Comparison of ENCODE assay signal across 22 mouse cellular contexts in genomic region chr1:34030330-34031021, GRCm38 (mm10).
"Had no signal": no experiment of that assay in that cellular context is flagged by ENCODE, and none has a peak within 500 bp of the region (broad histone marks: within the 10 kb centered on the region; RNA-seq: fewer than 3 reads in every experiment).

No protein-coding gene starts in this region.

- H3K9me3 ChIP-seq: limb, embryonic 10.5 days; limb, embryonic 13.5 days; liver, embryonic 12.5 days; liver, embryonic 15.5 days; lung, embryonic 15.5 days; megakaryocyte, embryonic 14.5 days; midbrain, embryonic 10.5 days; midbrain, embryonic 13.5 days; neural tube, embryonic 13.5 days had no signal

- H3K27ac ChIP-seq: layer of hippocampus, adult 2 months; limb, embryonic 10.5 days; limb, embryonic 13.5 days; liver, embryonic 12.5 days; liver, embryonic 15.5 days; lung, embryonic 15.5 days; midbrain, embryonic 10.5 days; midbrain, embryonic 13.5 days; neural tube, embryonic 13.5 days had no signal

- ATAC-seq: liver, embryonic 12.5 days; midbrain, embryonic 13.5 days; midbrain, embryonic 16.5 days had no signal

- H3K36me3 ChIP-seq: limb, embryonic 10.5 days; limb, embryonic 13.5 days; liver, embryonic 12.5 days; liver, embryonic 15.5 days; lung, embryonic 15.5 days; midbrain, embryonic 10.5 days; midbrain, embryonic 13.5 days; neural tube, embryonic 13.5 days had no signal

- H3K4me3 ChIP-seq: layer of hippocampus, adult 2 months; limb, embryonic 10.5 days; limb, embryonic 13.5 days; liver, embryonic 12.5 days; liver, embryonic 15.5 days; lung, embryonic 15.5 days; megakaryocyte, embryonic 14.5 days; midbrain, embryonic 10.5 days; midbrain, embryonic 13.5 days; myocyte; neural tube, embryonic 13.5 days had no signal

- H3K9ac ChIP-seq: limb, embryonic 13.5 days; liver, embryonic 12.5 days; liver, embryonic 15.5 days; lung, embryonic 15.5 days; midbrain, embryonic 13.5 days; neural tube, embryonic 13.5 days had no signal

- H3K4me2 ChIP-seq: limb, embryonic 13.5 days; liver, embryonic 12.5 days; liver, embryonic 15.5 days; lung, embryonic 15.5 days; midbrain, embryonic 13.5 days; neural tube, embryonic 13.5 days had no signal

- H3K27me3 ChIP-seq: limb, embryonic 13.5 days; liver, embryonic 12.5 days; liver, embryonic 15.5 days; lung, embryonic 15.5 days; midbrain, embryonic 13.5 days; neural tube, embryonic 13.5 days had no signal

- H3K4me1 ChIP-seq: liver, embryonic 12.5 days; liver, embryonic 15.5 days; midbrain, embryonic 10.5 days; midbrain, embryonic 13.5 days had no signal

- DNase-seq: kidney, postnatal 25 days; layer of hippocampus, adult 9-11 months; liver; lung, adult 18-20 months; lung, postnatal 10 days; lung, postnatal 36 days; retina, postnatal 1 day; right cerebral cortex, postnatal 25 days; thymus, adult 18-20 months; thymus, postnatal 36 days had no signal
